Mouse (Mus musculus) hindbrain, embryonic 12.5 days (tissue): ENCODE data around the gene Samd9l. TPM values are rescaled to one million over a fixed set of nuclear protein-coding genes. Genes with fewer than 3 reads are reported as not detected.
"Not testable (repeated sequence)": the region's sequence is repeated elsewhere in the genome, so short reads cannot be mapped to it uniquely, and the experiment has no call there.

Experiments used
- ATAC-seq: fragments of 200-750 bp; cut with Nextera tagmentation; 2 replicates; pipeline ENCODE4 v1.8.0; 2017; ENCODE audit warnings: moderate TSS enrichment; ENCODE audit not compliant: low FRiP score
- H3K27ac ChIP-seq: fragments of 300-500 bp; sonication (generic); 2 replicates; pipeline ENCODE4 v1.5.1; 2016; ENCODE audit warnings: mild to moderate bottlenecking
- H3K27me3 ChIP-seq: fragments of 300-500 bp; sonication (generic); 2 replicates; pipeline ENCODE4 v1.6.1; 2016; ENCODE audit warnings: mild to moderate bottlenecking
- H3K36me3 ChIP-seq: fragments of 300-500 bp; sonication (generic); 2 replicates; pipeline ENCODE4 v1.6.1; 2016; ENCODE audit warnings: mild to moderate bottlenecking
- H3K4me1 ChIP-seq: fragments of 300-500 bp; sonication (generic); 2 replicates; pipeline ENCODE4 v1.6.1; 2016
- H3K4me2 ChIP-seq: fragments of 300-500 bp; sonication (generic); replicated peaks from 2 replicates; pipeline ENCODE4 v1.6.1; 2016; ENCODE audit warnings: mild to moderate bottlenecking
- H3K4me3 ChIP-seq: fragments of 300-500 bp; sonication (generic); 2 replicates; pipeline ENCODE4 v1.5.1; 2016; ENCODE audit warnings: mild to moderate bottlenecking
- H3K9ac ChIP-seq: fragments of 300-500 bp; sonication (generic); 2 replicates; pipeline ENCODE4 v1.6.1; 2016; ENCODE audit warnings: mild to moderate bottlenecking, moderate library complexity
- H3K9me3 ChIP-seq: fragments of 300-500 bp; sonication (generic); replicated peaks from 2 replicates; pipeline ENCODE4 v1.6.1; 2016; ENCODE audit warnings: mild to moderate bottlenecking
- WGBS: fragments of 180-500 bp; shearing (Covaris S2); methylation state at CpG from one replicate; pipeline ENCODE4 v1.1.7; 2016; 5-methylcytosine and 5-hydroxymethylcytosine counted together
- polyA plus RNA-seq: library from polyadenylated mRNA; unstranded; fragments of >200 nt; fragmentation: Nextera tagmentation; extraction: Ambion mirVana; gene quantifications from 2 replicates; pipeline ENCODE4 v1.2.1, GENCODE M21; 2016

The Samd9l gene
- 1.4 TPM in 2 replicates for polyA plus RNA-seq

DNA sequence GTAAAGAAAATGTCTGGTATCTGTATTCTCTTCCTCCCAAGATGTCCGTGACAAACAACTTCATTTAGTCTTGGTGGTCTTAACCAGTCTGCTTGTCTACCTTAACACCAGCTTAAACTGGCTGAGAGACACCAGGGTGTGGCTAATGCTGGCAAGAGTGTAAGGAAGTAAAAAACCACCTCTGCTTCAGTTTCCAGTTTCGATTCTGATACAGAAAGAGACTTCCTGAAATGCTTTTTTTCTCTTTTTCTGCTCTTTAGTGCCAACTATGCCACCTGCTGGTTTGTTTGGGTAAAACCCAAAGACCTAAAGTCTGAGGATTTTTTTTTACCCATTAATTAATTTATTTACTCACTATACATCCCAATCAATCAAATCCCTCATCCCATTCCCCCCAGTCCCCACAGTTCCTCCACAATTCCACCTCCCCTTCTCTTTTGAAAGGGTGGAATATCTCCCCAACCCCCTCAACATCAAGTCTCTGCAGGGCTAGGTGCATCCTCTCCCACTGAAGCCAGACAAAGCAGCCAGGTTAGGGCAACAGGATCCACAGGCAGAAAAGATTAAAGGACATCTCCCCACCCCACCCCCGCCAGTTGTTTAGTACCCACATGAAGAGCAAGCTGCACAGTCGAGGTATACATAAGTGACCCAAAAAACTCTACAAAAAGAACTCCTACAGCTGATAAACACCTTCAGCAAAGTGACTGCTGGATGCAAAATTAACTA is at the start of gene Samd9l:
Samd9l (minus strand) TSS at position 233 of the 729 bp plus-strand sequence.
- not testable (repeated sequence) for H3K9me3 ChIP-seq, H3K4me3 ChIP-seq, ATAC-seq, H3K27ac ChIP-seq, H3K36me3 ChIP-seq, H3K27me3 ChIP-seq, H3K9ac ChIP-seq, H3K4me2 ChIP-seq, H3K4me1 ChIP-seq
- WGBS: 50% methylated on average over 4 of the region's 4 CpGs

DNA sequence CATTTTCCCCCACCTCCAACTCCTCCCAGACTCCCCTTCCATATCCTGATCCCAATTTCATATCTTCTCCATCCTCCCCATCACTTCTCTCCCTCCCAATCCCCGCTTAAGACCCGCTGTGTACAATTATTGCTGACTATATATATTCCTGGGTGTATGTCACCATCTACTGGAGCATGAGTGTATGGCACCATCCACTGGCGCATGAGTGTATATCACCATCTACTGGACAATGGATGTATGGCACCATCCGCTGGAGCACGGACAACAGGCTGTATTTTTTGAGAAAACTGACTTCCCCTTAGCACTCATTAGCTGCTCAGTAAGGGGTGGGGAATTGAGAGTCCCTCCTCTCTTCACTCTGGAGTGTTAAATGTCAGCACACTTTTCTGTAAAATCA is 48.0 kb upstream of the Samd9l start:
- WGBS: 4% methylated on average over 5 of the region's 5 CpGs
- no peaks in the 10 kb centered on the region for H3K36me3 ChIP-seq
- H3K4me1 ChIP-seq: no peaks in the 10 kb centered on the region
- ATAC-seq: peak; percentile 50; the same call in 1 of the 2 replicates
- no peak overlapping the region for H3K9ac ChIP-seq
- no peak overlapping the region for H3K27ac ChIP-seq
- H3K4me3 ChIP-seq: no peak overlapping the region
- H3K9me3 ChIP-seq: no peaks in the 10 kb centered on the region
- no peaks in the 10 kb centered on the region for H3K27me3 ChIP-seq
- H3K4me2 ChIP-seq: no peak overlapping the region

DNA sequence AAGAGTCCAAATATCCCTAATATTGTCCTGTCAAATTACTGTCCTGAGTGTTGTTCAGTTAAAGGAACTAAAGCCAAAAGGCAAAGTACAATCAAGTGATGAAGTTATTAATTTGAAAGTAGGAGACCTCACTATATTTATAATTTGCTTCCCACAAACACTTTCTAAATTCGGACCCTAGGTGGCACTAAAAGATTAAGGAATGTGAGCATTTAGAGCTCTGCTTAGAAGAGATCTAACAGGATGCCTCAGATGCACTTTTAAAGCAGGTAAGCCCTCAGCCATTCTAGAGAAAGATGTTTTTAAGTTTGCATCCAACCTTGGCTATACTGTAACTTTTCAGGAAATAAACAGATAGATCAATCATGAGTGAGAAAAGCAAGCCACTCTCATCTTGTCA is 44.5 kb upstream of the Samd9l start:
- Histone ChIP-seq H3K4me3 (no peak overlapping the region), H3K36me3 (no peaks in the 10 kb centered on the region), H3K9me3 (0 out of 2 replicates have a peak, but pooled peaks cover 3% of the 10 kb centered on the region), H3K27ac (no peak overlapping the region), H3K27me3 (no peaks in the 10 kb centered on the region), H3K4me2 (no peak overlapping the region), H3K9ac (no peak overlapping the region), H3K4me1 (no peaks in the 10 kb centered on the region)
- ATAC-seq: no peak
- 22% methylated on average over 1 of the region's 1 CpGs for WGBS

DNA sequence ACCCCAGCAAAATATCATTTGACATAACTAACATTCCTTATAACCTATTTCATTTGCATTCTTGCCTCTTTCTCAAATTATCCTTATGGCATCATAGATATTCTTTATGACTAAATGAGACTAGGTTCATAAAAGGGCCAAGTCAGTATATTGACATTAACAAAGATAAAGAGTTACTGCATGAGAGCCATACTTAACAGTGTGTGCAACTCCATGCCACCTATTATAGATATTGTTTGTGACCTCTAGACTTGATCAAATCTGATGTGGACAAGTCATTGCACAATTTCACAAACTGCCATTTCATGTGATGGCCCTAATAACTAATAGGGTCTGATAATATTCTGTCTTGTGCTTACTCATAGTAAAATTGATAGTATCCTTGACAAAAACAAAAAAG is 36.7 kb upstream of the Samd9l start:
- no peaks in the 10 kb centered on the region for H3K36me3 ChIP-seq
- H3K27me3 ChIP-seq: no peaks in the 10 kb centered on the region
- H3K4me3 ChIP-seq: no peak overlapping the region
- no peak overlapping the region for H3K9ac ChIP-seq
- ATAC-seq: no peak
- no peaks in the 10 kb centered on the region for H3K4me1 ChIP-seq
- H3K27ac ChIP-seq: no peak overlapping the region
- H3K9me3 ChIP-seq: 0 out of 2 replicates have a peak, but pooled peaks cover 3% of the 10 kb centered on the region
- no peak overlapping the region for H3K4me2 ChIP-seq

DNA sequence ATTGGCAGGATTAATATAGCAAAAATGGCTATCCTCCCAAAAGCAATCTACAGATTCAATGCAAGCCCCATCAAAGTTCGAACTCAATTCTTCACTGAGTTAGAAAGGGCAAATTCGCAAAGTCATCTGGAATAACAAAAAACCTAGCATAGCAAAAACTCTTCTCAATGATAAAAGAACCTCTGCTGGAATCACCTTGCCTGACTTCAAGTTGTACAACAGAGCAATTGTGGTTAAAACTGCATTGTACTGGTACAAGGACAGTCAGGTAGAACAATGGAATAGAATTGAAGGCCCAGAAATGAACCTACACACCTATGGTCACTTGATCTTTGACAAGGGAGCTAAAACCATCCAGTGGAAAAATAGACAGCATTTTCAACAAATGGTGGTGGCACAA is 31.6 kb upstream of the Samd9l start:
- H3K9ac ChIP-seq, H3K9me3 ChIP-seq, ATAC-seq, H3K27me3 ChIP-seq, H3K4me1 ChIP-seq, H3K4me3 ChIP-seq, H3K36me3 ChIP-seq, H3K4me2 ChIP-seq, H3K27ac ChIP-seq: not testable (repeated sequence)
- WGBS: 83% methylated on average over 2 of the region's 2 CpGs

DNA sequence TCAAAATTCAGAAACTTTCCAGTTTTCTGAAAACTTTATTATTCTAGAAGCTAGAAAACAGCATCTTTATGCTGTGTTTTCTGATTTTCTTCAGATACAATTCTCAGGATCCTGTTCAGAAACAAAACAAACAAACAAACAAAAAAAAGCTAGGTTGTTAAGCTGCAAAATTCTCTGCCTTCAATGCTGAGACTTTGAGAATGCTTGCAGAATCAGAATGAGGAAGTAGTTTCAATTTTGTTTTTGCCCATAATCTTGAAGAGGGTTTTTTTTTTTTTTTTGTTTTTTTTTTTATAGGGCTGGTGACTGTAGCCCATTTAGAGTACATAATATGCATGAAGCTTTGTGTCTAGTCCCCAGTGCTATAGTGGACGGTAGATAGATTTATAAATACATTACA is 27.7 kb upstream of the Samd9l start:
- H3K27me3 ChIP-seq: no peaks in the 10 kb centered on the region
- H3K4me2 ChIP-seq: no peak overlapping the region
- 82% methylated on average over 1 of the region's 1 CpGs for WGBS

DNA sequence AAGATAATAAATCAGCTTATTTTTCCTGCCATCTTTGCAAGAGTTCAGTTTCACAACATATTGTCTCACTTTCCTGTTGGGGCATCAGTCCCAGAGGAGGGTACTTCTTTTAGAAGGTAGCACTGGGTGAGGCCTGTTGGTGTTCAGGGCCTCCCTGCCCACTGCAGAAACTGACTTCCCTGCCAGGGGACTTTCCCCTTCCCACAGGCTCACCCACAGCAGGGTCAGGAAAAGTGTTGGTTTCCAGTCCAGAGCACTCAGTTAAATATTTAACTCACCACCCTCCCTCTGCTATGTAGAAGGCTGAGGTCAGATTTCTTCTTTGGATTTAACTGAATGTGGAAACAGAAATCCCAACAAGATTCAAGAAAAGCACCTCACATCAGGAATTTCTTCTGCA is 26.0 kb upstream of the Samd9l start:
- H3K27ac ChIP-seq, H3K27me3 ChIP-seq, H3K9me3 ChIP-seq, H3K4me1 ChIP-seq, H3K4me3 ChIP-seq, H3K9ac ChIP-seq, ATAC-seq, H3K36me3 ChIP-seq, H3K4me2 ChIP-seq: not testable (repeated sequence)

More for the DNA sequence above, 27.7 kb upstream of the Samd9l start:
- no peaks in the 10 kb centered on the region for H3K36me3 ChIP-seq
- no peak overlapping the region for H3K27ac ChIP-seq
- H3K4me3 ChIP-seq: no peak overlapping the region
- H3K9ac ChIP-seq: no peak overlapping the region
- ATAC-seq: no peak
- H3K9me3 ChIP-seq: no peaks in the 10 kb centered on the region
- no peaks in the 10 kb centered on the region for H3K4me1 ChIP-seq

DNA sequence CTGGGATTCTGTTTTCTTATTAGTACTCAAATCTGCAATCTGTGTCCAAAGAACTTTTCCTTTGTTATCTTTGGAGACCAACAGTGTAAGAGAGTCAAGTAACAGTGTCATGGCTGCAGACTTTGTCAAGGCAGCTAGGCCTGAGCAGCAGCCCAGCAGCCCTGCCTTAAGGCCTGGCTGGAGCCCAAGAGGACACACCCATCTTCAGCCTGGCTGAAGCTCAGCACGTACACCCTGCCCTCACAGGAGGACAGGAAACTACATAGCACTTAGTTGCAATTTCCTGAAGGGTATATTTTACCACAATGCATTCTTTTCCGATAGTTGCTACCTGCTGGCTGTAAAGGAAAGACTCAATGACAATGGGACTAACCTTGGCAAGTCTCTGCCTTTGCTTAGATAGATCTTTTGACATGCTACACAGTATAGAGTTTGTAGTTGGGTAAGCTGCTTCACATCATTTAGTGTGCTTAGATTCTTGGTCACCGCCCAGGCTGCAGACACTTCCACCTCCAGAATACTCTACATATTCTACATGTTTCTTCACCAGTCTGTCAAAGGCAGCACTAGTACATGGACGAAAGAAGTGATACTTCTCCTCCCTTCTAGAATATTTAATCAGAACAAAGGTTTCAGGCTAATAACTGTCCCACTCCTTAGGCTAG is 25.4 kb upstream of the Samd9l start:
- not testable (repeated sequence) for ATAC-seq, H3K36me3 ChIP-seq, H3K4me3 ChIP-seq, H3K9me3 ChIP-seq, H3K9ac ChIP-seq, H3K27ac ChIP-seq, H3K4me1 ChIP-seq, H3K27me3 ChIP-seq, H3K4me2 ChIP-seq
- 57% methylated on average over 1 of the region's 4 CpGs for WGBS

DNA sequence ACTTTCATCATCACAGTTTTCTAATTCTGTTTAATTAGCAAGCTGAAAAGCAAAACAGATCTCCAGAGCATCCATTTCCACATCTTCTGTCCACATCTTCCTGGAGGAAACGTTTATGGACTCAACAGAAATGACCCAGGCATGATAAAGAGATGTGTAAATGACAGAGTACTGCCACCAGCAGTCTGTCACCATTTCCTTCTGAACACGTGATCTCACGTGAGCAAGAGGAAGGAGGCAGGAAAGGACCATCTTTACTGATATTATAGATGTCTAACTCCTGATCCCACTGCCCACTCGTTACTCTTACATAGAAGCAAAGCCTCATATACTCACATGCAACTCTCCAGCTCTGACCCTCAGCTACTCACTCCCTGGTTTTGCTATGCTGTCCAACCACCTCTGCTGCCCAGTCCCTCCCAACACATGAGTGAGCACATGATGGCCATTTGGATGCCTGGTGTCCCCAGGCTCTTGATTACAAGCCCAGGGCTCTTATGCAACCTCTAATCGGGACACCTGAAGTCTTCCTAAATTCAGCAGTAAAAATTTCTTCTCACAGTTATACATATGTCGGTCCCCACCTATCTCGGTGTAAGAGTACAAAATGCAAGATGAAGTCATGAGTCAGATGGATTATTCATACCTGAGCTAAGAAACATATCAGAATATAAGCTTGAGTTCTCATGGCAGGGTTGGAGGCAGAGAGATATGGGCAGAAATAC is 2.0 kb downstream of the Samd9l start:
- not testable (repeated sequence) for H3K9ac ChIP-seq, H3K36me3 ChIP-seq, H3K4me3 ChIP-seq, H3K4me1 ChIP-seq, H3K9me3 ChIP-seq, ATAC-seq, H3K27me3 ChIP-seq, H3K27ac ChIP-seq, H3K4me2 ChIP-seq
- 95% methylated on average over 5 of the region's 7 CpGs for WGBS

DNA sequence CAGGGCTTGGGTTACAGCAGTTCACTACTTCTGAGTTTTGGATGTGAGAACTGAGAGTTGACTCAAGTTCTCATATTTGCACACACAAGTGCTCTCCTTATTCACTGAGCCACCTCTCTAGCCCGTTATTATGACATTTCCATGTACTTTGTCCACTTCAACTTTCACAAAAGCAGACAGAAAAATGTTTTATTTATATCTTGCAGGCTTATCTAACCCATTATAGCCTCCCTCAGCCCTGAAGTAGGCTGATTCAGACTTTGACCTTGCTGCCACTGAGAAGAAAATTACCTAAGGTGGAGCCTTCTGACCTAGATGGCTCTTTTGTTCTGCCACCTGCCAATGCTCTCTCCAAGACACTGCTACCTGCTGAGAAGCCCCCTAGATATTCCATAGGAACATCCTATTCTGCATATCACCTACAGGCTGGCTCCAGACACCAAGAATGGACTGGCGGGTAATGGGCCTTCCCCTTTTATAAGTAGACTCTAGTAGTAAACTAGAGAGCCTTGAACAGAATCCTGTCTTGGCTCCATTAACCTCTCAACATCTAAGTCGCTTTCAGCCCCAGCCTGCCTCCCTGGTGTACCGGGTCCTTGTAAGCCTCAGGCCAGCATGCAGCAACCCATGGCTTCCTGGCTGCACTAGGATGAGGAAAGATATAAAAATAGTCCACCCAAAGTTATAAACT is 3.3 kb downstream of the Samd9l start:
- H3K36me3 ChIP-seq, H3K4me1 ChIP-seq, H3K9ac ChIP-seq, H3K9me3 ChIP-seq, H3K4me2 ChIP-seq, H3K27ac ChIP-seq, ATAC-seq, H3K4me3 ChIP-seq, H3K27me3 ChIP-seq: not testable (repeated sequence)
- WGBS: 71% methylated on average over 4 of the region's 4 CpGs

DNA sequence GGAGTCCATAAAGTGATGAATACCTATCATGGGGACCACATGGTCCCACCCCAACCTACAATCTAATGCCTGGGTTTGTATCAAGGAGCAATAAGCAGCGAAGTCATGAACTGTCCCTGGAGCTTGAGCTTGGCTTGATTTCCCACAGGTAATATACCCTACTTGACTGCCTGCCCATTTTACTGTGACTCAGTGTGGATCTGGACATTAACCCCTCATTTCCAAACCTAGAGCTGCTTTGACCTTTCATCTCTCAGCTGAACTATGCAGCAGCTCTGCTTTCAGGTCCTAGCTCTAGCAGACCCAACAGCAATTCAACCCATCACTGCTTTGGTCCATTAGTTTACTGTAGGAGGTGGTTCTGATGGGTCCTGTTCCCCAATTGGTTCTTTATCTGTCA is 9.4 kb downstream of the Samd9l start:
- Histone ChIP-seq H3K4me3 (no peak overlapping the region), H3K27ac (no peak overlapping the region), H3K4me1 (no peaks in the 10 kb centered on the region), H3K9me3 (no peaks in the 10 kb centered on the region), H3K36me3 (no peaks in the 10 kb centered on the region), H3K27me3 (no peaks in the 10 kb centered on the region), H3K9ac (no peak overlapping the region), H3K4me2 (no peak overlapping the region)
- no peak for ATAC-seq
- WGBS: 84% methylated on average over 1 of the region's 1 CpGs

DNA sequence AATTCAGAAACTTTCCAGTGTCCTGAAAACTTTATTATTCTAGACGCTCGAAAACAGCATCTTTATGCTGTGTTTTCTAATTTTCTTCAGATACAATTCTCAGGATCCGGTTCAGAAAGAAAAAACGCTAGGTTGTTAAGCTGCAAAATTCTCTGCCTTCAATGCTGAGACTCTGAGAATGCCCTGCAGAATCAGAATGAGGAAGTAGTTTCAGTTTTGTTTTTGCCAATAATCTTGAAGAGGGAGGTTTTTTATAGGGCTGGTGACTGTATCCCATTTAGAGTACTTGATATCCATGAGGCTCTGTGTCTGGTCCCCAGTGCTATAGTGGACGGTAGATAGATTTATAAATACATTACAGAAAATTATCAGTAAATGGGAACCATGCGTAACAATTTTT is 12.8 kb downstream of the Samd9l start:
- no peak for ATAC-seq
- Histone ChIP-seq H3K9me3 (no peaks in the 10 kb centered on the region), H3K4me1 (no peaks in the 10 kb centered on the region), H3K27ac (no peak overlapping the region), H3K4me3 (no peak overlapping the region), H3K27me3 (no peaks in the 10 kb centered on the region), H3K4me2 (no peak overlapping the region), H3K9ac (no peak overlapping the region), H3K36me3 (no peaks in the 10 kb centered on the region)
- 90% methylated on average over 6 of the region's 6 CpGs for WGBS
